Mouse (Mus musculus) stomach, embryonic 16.5 days (tissue): ENCODE results near the gene Hoxc4. TPM values are rescaled to one million over a fixed set of nuclear protein-coding genes. Genes with fewer than 3 reads are reported as not detected.
A peak's percentile ranks its signal among the peaks of the same experiment; 100 is the strongest.

Experiments
- ATAC-seq: fragments of 200-750 bp; cut with Nextera tagmentation; 2 replicates; pipeline ENCODE4 v1.8.0; 2017; ENCODE audit warnings: moderate number of reproducible peaks, moderate TSS enrichment; ENCODE audit not compliant: insufficient read depth, low FRiP score
- H3K27ac ChIP-seq: fragments of 300-500 bp; sonication (generic); 2 replicates; pipeline ENCODE4 v1.5.1; 2014; ENCODE audit warnings: low read length
- H3K27me3 ChIP-seq: fragments of 300-500 bp; sonication (generic); 2 replicates; pipeline ENCODE4 v1.6.1; 2014; ENCODE audit warnings: low read length, control low read depth, mixed read lengths; ENCODE audit not compliant: control insufficient read depth, insufficient read depth
- H3K36me3 ChIP-seq: fragments of 300-500 bp; sonication (generic); 2 replicates; pipeline ENCODE4 v1.6.1; 2014; ENCODE audit warnings: low read length; ENCODE audit not compliant: control insufficient read depth, insufficient read depth
- H3K4me1 ChIP-seq: fragments of 300-500 bp; sonication (generic); 2 replicates; pipeline ENCODE4 v1.6.1; 2014; ENCODE audit warnings: low read length, control low read depth, mixed read lengths; ENCODE audit not compliant: control insufficient read depth, insufficient read depth
- H3K4me2 ChIP-seq: fragments of 300-500 bp; sonication (generic); 2 replicates; pipeline ENCODE4 v1.6.1; 2014; ENCODE audit warnings: low read depth, low read length, mixed read lengths
- H3K4me3 ChIP-seq: fragments of 300-500 bp; sonication (generic); replicated peaks from 2 replicates; pipeline ENCODE4 v1.5.1; 2014; ENCODE audit warnings: mild to moderate bottlenecking, low read length
- H3K9ac ChIP-seq: fragments of 300-500 bp; sonication (generic); 2 replicates; pipeline ENCODE4 v1.6.1; 2014; ENCODE audit warnings: low read length
- H3K9me3 ChIP-seq: fragments of 300-500 bp; sonication (generic); replicated peaks from 2 replicates; pipeline ENCODE4 v1.6.1; 2016; ENCODE audit warnings: low read length, control low read depth; ENCODE audit not compliant: control insufficient read depth
- WGBS: fragments of 180-500 bp; shearing (Covaris S2); extraction: QIAGEN DNeasy Blood & Tissue Kit; methylation state at CpG from one replicate; pipeline ENCODE4 v1.1.7; 2014; 5-methylcytosine and 5-hydroxymethylcytosine counted together
- polyA plus RNA-seq: library from polyadenylated mRNA; unstranded; fragments of >200 nt; fragmentation: Nextera tagmentation; extraction: Ambion mirVana; gene quantifications from 2 replicates; pipeline ENCODE4 v1.2.1, GENCODE M21; 2015

The Hoxc4 gene
- polyA plus RNA-seq, 1 experiment from 2014 or later: 19.0 TPM

- no peak overlapping the region for H3K4me3 ChIP-seq
- no peaks in the 10 kb centered on the region for H3K36me3 ChIP-seq
- H3K27ac ChIP-seq: no peak overlapping the region
- H3K4me1 ChIP-seq: no peaks in the 10 kb centered on the region
- peaks cover 92% of the 10 kb centered on the region for H3K27me3 ChIP-seq
- no peak overlapping the region for H3K4me2 ChIP-seq
- WGBS: 15% methylated on average over 3 of the region's 3 CpGs
- H3K9me3 ChIP-seq: no peaks in the 10 kb centered on the region
- no peak for ATAC-seq
- no peak overlapping the region for H3K9ac ChIP-seq
These were observed 33.8 kb upstream of the Hoxc4 start for GRCm38 (mm10) chr15:102984925-102985324.

GRCm38 (mm10) chr15:102987124-102987833, 31.5 kb upstream of the Hoxc4 start:
- peak; percentile 66; the same call in 1 of the 2 replicates for ATAC-seq
- H3K27me3 ChIP-seq: peaks cover 93% of the 10 kb centered on the region

GRCm38 (mm10) chr15:102988078-102988477, 30.7 kb upstream of the Hoxc4 start:
- Histone ChIP-seq H3K36me3 (no peaks in the 10 kb centered on the region), H3K9me3 (no peaks in the 10 kb centered on the region), H3K4me3 (no peak overlapping the region), H3K27me3 (peaks cover 92% of the 10 kb centered on the region), H3K4me1 (0 out of 2 replicates have a peak, but pooled peaks cover 5% of the 10 kb centered on the region), H3K9ac (no peak overlapping the region), H3K27ac (no peak overlapping the region), H3K4me2 (no peak overlapping the region)
- WGBS: 48% methylated on average over 5 of the region's 5 CpGs
- no peak for ATAC-seq

More at GRCm38 (mm10) chr15:102987124-102987833, 31.5 kb upstream of the Hoxc4 start:
- Histone ChIP-seq H3K36me3 (no peaks in the 10 kb centered on the region), H3K9ac (no peak overlapping the region), H3K4me2 (no peak overlapping the region), H3K4me1 (0 out of 2 replicates have a peak, but pooled peaks cover 5% of the 10 kb centered on the region), H3K4me3 (no peak overlapping the region), H3K9me3 (no peaks in the 10 kb centered on the region), H3K27ac (no peak overlapping the region)
- 7% methylated on average over 21 of the region's 21 CpGs for WGBS

GRCm38 (mm10) chr15:102990461-102991397, 28.0 kb upstream of the Hoxc4 start, which contains the start of gene Hoxc8:
Hoxc8 (plus strand) TSS chr15:102990607.
- no peak within 1 kb of the TSS for H3K27ac ChIP-seq
- H3K27me3 ChIP-seq: peaks cover 87% of the 10 kb centered on the region
- ATAC-seq: peak; percentile 40; the same call in 1 of the 2 replicates
- H3K36me3 ChIP-seq: no peaks in the 10 kb centered on the region
- H3K4me2 ChIP-seq: peak within 1 kb of the TSS; percentile 46
- WGBS: 1% methylated on average over 69 of the region's 69 CpGs
- no peaks in the 10 kb centered on the region for H3K9me3 ChIP-seq
- peak within 1 kb of the TSS; percentile 42 for H3K4me3 ChIP-seq
- H3K9ac ChIP-seq: peak within 1 kb of the TSS; percentile 65
- 0 out of 2 replicates have a peak, but pooled peaks cover 5% of the 10 kb centered on the region for H3K4me1 ChIP-seq

GRCm38 (mm10) chr15:102991782-102992181, 27.0 kb upstream of the Hoxc4 start:
- peak overlapping the region; percentile 1; the same call in 1 of the 2 replicates for H3K4me3 ChIP-seq
- no peak for ATAC-seq
- peak overlapping the region; percentile 46; the same call in 1 of the 2 replicates for H3K4me2 ChIP-seq
- no peaks in the 10 kb centered on the region for H3K36me3 ChIP-seq
- H3K9me3 ChIP-seq: no peaks in the 10 kb centered on the region
- H3K27me3 ChIP-seq: peaks cover 87% of the 10 kb centered on the region
- H3K27ac ChIP-seq: no peak overlapping the region
- no peak overlapping the region for H3K9ac ChIP-seq
- 16% methylated on average over 7 of the region's 7 CpGs for WGBS
- H3K4me1 ChIP-seq: 0 out of 2 replicates have a peak, but pooled peaks cover 5% of the 10 kb centered on the region

GRCm38 (mm10) chr15:102992206-102992605, 26.5 kb upstream of the Hoxc4 start:
- no peaks in the 10 kb centered on the region for H3K36me3 ChIP-seq
- H3K4me2 ChIP-seq: peak overlapping the region; percentile 46; the same call in 1 of the 2 replicates
- H3K9ac ChIP-seq: no peak overlapping the region
- no peaks in the 10 kb centered on the region for H3K9me3 ChIP-seq
- H3K27ac ChIP-seq: no peak overlapping the region
- H3K4me1 ChIP-seq: 0 out of 2 replicates have a peak, but pooled peaks cover 5% of the 10 kb centered on the region
- WGBS: 9% methylated on average over 11 of the region's 11 CpGs
- no peak for ATAC-seq
- peak overlapping the region; percentile 1; the same call in 1 of the 2 replicates for H3K4me3 ChIP-seq
- H3K27me3 ChIP-seq: peaks cover 85% of the 10 kb centered on the region

- Histone ChIP-seq H3K4me2 (no peak overlapping the region), H3K27ac (no peak overlapping the region), H3K4me1 (0 out of 2 replicates have a peak, but pooled peaks cover 5% of the 10 kb centered on the region), H3K36me3 (no peaks in the 10 kb centered on the region), H3K9ac (no peak overlapping the region), H3K4me3 (no peak overlapping the region), H3K9me3 (no peaks in the 10 kb centered on the region), H3K27me3 (peaks cover 84% of the 10 kb centered on the region)
- ATAC-seq: no peak
- 9% methylated on average over 3 of the region's 3 CpGs for whole genome bisulfite sequencing
These were observed 25.9 kb upstream of the Hoxc4 start for GRCm38 (mm10) chr15:102992863-102993262.

GRCm38 (mm10) chr15:102996548-102996947, 22.2 kb upstream of the Hoxc4 start:
- H3K27me3 ChIP-seq: peaks cover 87% of the 10 kb centered on the region
- H3K4me3 ChIP-seq: no peak overlapping the region
- H3K4me1 ChIP-seq: peaks cover 17% of the 10 kb centered on the region
- ATAC-seq: no peak
- H3K4me2 ChIP-seq: no peak overlapping the region
- no peak overlapping the region for H3K9ac ChIP-seq
- 6% methylated on average over 9 of the region's 9 CpGs for WGBS
- no peak overlapping the region for H3K27ac ChIP-seq
- H3K9me3 ChIP-seq: no peaks in the 10 kb centered on the region
- no peaks in the 10 kb centered on the region for H3K36me3 ChIP-seq
